Mouse (Mus musculus) G1E (cell line): ENCODE data around the gene Ccdc113.

Experiments used
- CTCF ChIP-seq: IDR thresholded peaks from 2 replicates; pipeline ENCODE4 v1.5.1; 2012; ENCODE audit warnings: low read depth, low read length, inconsistent platforms, mixed read lengths
- GATA1 ChIP-seq: IDR thresholded peaks from 2 replicates; pipeline ENCODE4 v1.6.1; 2012; ENCODE audit warnings: borderline replicate concordance, low read length, inconsistent platforms, mixed read lengths
- GATA2 ChIP-seq: IDR thresholded peaks from 2 replicates; pipeline ENCODE4 v1.6.1; 2012; ENCODE audit warnings: low read depth, low read length, inconsistent platforms, borderline replicate concordance
- POLR2AphosphoS5 ChIP-seq: IDR thresholded peaks from 2 replicates; pipeline ENCODE4 v1.6.1; 2012; ENCODE audit warnings: low read depth, low read length, inconsistent platforms; ENCODE audit not compliant: insufficient replicate concordance
- TAL1 ChIP-seq: conservative IDR thresholded peaks from 2 replicates; pipeline ENCODE4 v1.6.1; 2012; ENCODE audit warnings: low read depth, low read length, inconsistent platforms, mixed read lengths

DNA sequence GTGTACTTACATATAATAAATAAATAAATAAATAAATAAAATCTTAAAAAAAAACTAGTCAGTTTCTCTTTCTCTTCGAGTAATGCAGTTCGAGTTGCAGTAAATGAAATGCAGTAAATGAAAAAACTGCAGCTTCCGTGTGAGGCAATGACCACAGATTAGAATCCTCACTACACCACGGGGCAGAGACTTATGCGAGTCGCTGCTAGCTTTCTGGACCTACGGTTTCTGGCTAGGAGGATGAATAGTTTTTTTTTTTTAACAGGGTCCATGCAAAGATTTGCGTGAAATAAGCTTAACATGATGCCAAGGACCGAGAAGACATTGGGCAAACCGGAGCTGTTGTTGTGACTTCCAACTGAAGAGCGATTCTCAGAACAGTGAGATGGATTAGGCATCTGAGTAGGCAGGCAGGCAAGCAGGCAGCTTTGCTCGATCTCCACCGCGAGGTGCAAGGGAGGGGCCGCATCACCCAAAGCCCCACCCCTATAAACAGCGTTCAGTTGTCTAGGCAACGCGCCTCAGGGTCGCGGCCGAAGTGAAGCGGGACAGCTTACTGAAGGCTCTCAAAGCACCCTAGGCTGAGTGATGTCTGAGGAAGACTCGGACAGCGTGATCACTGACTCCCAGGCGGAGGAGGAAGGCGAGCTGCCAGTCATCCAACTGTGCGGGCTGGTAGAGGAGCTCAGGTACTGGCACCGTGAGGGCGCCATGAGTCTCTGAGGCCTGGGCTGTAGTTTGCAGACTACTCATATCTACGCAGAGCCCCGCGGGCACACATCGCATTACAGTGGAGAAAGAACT lies at the start of gene Ccdc113:
- TF ChIP-seq CTCF (no peak), GATA1 (no peak), POLR2AphosphoS5 (no peak), TAL1 (no peak), GATA2 (no peak)
